Mouse (Mus musculus) brain, adult 2 months (tissue): ENCODE data around the gene Mslnl.

Experiments used
- DNase-seq: peaks from one replicate; pipeline ENCODE4 v3.0.0; 2011; ENCODE audit warnings: low read depth, low spot score

Gene Mslnl

DNA sequence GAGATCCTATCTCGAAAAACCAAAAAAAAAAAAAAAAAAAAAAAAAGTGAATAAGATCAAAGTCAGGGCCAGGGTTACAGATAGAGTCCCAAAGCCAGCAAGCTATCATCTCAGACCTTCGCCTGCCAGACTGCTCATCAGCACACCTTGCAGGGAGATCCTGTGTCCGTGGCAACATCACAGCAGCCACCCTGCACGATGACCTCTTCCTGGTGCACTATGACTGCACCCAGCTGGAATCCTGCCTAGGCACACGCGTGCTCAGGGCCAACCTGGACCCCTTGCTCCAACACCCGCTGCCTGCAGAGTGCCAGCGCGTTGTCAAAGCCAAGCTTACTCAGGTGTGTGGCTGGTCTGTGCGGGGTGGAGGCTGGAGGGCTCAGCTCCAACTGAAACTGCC, 8.5 kb downstream of the Mslnl start:
- DNase-seq: no peak

DNA sequence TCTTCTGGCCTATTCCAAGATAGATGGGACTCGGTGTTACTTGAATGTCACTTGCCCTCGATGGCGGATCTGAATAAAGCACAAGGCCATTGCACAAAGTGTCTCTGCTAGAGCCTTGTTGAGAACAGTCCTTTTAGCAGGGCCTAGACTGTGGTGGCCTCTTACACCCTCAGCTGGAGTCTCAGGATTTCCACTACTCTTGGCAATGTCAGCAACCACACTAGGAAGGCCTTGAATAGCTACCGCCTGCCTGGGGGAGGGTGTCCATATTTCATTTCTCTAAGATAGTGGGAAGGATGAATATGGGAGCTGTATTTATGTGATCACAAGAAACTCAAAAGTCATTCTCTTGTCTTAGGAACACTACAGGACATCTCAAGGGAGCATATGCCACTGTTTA, 12.4 kb downstream of the Mslnl start:
- no peak for DNase-seq

DNA sequence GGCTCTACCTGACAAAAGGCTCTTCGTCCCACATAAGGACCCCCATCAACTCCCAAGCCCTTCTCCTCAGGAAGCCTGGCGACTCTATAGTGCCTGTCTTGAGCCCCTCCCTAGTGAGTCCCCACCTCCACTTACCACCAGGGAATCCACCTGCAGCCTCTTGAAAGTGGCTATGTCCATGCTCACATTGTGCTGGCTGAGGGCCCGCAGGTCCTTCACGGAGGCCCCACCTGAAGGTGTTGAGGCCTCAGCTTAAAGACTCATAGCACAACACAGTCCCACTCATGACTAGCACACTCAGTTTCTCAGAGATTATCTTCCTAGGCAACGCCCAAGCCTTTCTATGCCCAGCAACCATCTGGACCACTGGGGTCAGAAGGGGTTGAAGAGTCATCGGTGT, 13.5 kb downstream of the Mslnl start:
- DNase-seq: no peak

DNA sequence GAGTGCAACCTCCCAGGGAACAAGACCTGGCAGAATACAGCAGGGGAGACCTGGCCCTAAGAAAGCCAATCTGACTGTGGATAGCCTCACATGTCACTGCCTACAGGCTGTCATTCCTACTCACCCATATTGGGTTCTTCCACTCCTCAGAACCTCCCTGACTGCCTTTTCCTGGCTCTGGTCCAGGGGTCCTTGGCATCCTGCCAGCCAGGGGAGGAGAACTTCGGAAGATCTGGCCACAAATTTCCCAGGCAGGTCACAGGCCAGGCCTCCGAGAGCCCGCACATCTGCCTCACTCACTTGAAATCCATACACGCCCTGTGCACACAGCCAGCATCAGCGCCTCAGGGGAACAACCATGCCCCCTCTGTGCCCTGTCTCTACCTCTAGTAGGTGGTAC, 15.6 kb downstream of the Mslnl start:
- DNase-seq: no peak

DNA sequence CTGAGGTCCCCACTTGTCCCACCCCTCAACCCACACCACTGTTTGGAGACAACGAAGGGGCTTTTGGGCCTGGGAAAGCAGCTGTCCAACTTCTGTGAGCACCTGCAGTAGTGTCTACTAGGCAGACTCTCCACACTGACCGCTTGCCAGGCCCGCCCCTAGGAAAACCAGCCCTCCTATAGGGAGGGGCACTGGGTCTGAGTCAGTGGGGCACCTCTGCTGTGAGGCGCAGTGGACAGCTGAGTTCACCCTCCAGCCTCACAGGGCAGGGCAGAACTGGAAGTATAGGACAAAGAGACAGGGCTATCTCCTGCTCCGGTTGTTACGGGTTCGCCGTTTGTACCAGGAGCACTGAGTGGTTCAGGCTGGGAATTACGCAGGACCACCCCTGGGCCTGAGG, 18.4 kb downstream of the Mslnl start, which contains the start of gene Msln:
Gene Msln (minus strand): TSS at position 138 of the 400 bp plus-strand sequence.
- no peak for DNase-seq

DNA sequence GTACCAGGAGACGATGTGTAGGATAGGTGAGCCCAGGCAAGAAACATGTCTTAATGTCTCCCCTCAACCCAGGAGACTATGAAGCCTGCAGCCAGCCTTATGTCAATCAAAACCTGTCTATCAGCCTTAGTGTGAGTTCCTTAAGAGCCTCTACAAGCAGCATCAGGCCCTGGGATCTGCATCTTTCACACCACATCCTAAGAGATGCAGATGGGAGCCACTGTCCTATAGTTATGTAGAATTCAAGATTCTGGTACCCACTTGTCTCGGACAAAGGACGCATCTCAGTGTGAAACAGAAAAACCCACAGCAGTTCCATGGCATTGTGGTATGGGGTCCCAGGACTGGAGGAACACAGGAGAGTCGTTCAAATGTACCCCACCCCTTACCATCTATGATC, 19.2 kb downstream of the Mslnl start:
- no peak for DNase-seq

DNA sequence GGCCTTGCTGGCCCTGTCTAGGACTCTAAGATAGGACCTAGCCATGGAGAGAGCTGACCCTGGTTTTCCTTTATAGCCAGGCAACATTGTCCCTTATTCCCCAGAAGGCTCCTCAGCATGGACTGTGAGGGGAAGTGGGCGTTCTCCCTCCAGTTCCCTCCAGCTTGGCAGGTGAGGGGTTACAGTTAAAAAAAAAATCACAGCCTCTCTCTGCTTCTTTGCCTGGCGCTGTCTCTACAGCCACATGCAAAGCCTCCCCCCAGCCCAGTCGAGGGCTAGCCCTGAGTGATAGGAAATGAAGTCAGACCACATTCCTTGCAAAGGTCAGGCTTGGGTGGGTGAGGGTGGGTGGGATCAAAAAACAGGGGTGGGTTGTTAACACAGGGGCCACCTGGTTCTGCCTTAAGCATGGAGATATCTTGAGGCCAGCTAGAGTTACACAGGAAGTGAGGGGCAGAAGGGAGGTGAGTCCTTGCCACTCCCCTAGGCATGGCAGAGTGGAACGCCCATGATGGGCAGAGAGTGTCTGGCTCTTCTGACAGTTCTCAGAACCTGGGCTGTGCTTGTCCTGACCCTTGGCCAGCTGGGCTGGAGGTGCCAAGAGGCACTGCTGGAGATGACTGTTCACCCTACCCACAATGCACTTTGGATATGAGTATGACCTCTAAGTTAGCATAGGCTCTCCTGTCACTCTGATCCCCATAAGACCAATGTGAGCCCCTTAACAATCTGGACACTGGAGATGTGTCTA, 20.0 kb downstream of the Mslnl start:
- no peak for DNase-seq

DNA sequence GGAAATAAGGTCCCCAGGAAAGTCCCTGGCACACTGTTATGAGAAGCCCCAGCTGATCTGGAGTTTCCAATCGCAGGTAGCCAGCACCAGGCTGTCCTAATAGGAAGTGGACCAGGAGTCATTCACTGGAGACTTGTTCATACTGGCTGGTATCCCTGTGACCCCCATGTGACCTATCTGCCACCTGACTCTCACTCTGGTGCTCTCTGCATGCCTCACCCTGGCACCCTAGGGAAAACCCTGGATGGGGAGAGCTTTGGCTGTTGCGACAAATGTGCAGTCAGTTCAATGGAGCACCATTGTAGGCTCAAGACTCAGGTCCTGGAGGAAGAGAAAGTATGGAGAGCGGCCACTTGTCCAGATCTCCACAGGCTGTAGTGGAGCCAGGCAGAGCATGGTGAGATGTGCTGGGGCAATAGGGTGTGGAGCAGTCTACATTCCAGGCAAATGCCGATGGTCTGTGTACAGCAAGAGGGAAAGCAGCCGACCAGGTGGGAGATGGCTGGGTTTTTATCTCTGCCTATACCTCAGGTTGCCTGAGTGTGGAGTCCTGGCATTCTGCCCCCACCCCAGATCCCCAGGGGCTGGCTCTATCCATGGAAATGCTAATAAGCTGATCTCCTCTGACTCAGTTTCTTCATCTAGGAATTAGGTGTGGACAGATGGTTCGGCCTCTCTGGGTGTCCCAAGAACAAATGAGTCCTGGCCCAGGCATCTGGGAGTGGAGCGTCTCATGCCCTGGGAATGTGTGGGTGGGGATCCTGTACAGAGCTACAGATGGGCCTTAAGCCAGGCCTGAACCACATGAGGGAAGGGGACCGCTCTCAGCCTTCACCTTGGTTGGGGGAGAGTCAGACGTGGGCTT, 20.8 kb downstream of the Mslnl start:
- DNase-seq: no peak

DNA sequence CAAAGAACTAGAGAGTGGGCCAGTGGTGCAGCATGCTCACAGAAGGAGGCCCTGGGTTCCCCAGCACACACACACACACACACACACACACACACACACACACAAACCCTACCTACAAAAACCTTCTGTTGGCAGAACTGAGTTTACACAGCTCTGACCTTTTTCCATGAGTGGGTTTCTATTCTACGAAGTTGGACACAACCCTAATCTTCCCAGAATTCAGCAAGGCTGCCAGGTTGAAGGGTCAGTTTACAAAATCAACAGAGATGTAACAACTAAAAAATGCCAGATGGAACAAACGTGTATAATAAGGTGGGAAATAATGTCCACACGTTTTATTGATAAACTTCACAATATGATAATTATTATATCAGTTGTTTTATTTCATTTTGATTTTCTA, 21.8 kb downstream of the Mslnl start:
- no peak for DNase-seq

DNA sequence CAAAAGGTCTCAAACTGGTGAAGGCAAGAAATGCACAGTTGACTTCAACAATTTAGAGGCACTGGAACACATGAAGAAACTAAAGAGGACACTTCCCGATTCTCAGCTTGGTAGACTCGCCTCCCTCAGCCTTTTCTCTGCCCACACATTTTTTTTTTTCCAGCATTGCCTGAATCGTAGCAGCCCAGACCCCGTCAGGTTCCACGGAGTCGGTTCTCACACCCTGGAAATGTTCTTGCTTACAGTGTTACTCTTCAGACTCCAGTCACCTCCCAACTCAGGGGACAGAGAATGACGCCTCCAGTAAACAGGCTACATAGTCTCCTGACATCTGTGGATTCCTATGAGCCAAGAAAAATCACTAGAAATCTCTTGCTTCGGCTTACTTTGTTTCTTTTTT, 24.3 kb downstream of the Mslnl start:
- peak; percentile 71 for DNase-seq

DNA sequence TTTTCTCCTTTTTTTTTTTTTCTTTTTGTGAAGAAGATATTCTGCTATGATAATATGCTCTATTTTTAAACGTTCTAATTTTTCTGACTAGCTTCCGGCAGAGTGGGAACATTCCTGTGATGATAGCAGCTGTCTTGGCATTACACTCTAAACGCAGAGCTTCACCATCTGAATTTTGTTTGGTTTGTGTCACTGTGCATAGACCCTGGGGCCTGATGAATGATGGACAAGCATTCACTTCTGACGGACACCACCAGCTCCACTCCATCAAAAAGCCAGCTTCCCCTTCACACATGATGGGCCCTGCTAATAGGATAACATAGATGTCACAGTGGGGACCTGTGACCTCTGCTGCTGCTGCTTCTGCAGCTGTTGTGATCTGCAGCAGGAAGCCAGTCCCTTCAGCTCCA, 25.7 kb downstream of the Mslnl start:
- DNase-seq: peak; percentile 86

DNA sequence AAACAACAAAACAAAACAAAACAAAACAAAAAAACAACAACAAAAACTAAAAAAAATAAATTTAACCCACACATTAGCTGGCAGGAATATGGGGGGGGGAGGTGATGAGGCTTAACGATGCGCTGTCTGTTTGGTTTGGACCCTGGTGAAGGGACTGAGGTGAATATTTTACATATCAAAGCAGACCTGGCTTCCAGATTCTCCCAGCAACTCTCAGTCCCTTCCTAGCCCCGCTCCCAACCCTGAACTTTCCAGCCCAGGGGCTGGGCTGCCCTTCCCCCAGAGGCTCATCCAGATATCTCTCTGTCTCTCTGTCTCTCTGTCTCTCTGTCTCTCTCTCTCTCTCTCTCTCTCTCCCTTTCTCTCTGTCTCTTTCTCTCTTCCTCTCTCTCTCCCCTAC, 26.7 kb downstream of the Mslnl start:
- no peak for DNase-seq

DNA sequence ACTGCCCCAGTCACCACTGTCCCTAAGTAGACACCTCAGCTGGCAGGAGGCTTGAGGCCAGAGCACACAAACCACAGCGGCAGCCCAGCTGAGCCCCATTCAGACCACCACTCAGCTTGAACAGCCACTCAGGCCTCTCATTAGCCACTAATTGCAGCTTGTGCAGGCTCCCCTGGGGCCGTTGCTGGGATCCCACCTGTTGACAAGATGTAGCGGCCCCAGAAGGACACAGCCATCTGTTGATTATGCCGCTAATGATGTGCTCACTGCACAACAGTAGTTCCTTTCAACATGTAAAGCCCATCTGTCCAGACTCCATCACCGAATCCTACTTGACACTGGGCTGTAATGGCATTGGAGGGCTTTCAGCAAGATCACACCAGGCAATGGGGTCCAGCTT, 30.0 kb downstream of the Mslnl start:
- DNase-seq: no peak

DNA sequence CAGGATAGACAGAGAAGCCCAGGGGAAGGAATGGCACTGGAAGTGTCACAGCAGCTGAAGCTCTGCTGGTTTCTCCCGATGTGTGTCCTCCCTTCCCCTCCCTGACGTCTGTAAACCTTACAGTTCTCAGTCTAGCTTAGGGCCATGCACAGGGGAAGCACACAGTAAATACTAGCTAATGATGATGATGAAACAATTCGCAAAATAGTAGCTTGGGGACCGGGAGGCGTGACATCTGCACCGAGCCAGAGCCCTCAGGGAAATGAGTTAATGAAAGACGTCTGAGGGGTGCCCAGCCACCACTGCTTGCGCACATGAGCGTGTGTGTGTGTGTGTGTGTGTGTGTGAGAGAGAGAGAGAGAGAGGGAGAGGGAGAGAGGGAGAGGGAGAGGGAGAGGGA, 33.5 kb downstream of the Mslnl start:
- no peak for DNase-seq

DNA sequence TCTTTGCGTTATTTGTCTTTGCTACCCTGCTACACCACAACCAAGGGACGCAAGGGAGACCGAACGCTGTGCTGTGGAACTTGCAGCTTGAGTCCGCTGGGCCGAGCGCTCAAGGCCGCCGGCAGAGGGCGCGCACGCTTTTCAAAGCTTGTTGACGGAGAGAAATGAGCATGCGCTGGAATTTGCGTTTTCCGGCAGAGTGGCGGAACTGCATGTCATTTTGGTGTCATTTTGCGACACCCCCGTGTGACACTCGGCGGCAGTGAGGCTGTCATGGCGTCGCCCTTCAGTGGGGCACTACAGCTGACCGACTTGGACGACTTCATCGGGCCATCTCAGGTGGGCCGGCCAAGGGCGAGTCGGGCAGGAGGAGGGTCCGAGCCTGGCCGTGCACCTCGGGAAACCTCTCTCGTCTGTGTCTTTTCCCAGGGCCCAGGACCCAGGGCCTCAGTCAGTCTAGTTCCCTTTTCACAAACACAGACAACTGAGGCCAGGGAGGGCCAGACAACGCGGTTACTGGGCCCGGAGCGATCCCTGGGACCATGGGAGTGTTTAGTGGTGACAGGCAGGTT, 37.8 kb downstream of the Mslnl start, which contains the start of gene Narfl:
Gene Narfl (plus strand): TSS at position 228 of the 572 bp plus-strand sequence.
- peak; percentile 99 for DNase-seq

DNA sequence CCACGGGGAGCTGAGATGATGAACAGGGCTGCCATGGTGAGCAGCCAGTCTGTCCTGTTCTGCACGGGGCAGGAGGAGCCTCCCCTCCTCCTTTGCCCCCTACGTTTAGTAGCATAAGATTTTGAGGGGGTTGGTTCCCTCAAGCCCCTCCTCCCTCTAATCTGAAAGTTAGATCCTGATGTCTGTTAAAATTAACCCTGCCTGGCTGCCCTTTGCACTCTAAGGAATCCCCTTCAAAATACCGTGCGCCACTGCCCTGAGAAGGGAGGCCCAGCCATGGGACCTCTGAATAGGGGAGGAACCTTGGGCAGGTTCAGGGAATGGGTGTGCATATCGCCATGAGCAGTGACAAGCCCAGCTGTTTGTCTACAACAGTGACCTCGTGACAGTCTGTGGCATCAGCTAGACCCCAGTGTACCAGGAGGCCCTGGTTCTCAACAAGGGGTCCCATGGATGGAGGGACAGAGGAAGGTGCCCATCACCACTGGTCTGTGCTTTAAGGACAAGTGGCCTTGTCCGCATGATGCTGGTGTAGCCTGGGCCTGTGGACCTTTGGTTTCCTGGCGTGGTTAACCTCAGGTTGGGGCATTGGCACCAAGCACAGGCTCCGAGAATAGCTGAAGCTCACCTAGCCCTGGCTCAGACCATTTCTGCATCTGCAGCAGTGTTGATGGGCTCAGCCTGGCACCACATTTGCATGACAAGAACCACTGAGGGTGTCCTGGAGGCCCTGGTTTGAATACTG, 39.6 kb downstream of the Mslnl start:
- DNase-seq: no peak

DNA sequence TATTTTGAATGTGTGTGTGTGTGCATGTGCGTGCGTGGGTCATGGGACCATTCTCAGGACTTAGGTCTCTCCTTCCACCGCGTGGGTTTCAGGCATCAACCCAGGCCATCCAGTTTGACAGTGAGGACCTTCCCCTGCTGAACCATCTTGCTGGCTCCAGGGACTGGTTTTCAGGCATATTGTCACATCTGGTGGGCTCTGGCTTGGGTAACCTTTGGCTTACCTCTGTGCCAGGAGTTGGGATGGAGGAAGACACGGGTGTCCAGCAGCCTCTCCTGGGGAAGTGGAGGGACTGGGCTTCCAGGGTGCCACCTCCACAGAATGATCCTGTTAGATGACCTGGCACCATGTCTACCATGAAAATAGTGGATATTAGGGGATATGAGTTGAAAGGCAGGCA, 42.1 kb downstream of the Mslnl start:
- no peak for DNase-seq

DNA sequence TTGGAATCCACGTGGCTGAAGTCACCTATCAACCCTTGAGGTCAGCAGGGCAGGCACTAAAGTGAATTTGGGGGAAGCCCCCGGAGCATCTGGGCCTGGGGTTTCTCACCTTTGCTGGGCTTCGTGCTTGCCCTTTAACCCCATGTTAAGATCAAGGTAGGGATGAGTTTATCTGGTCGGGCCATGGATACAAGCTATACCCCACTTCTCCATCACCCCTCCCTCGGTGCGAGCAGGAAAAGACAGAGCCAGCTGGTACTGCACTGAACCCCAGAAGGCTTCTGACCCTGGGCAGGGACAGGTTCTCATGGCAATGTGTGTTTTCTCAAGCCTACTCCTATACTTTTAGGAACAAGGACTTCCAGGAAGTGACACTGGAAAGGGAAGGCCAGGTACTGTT, 45.5 kb downstream of the Mslnl start:
- DNase-seq: no peak

DNA sequence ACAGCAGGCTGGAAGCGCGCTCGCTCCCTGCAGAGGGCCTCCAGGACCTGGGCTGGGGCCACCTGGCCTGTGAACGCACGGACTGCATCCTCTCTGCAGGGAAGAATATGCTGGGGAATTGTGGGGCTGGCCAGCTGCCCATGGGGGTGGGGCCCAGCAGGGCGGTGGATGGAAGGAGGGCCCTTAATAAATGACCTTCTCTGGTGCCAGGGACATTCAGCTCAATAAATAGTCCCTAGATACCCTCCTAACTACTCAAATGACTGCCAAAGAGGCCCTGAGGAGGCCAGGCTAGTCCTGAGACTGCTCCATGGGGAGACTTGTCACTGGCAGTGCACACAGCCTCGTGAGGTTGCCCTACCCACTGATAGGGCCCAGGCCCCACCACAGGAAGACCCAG, 47.2 kb downstream of the Mslnl start:
- no peak for DNase-seq

DNA sequence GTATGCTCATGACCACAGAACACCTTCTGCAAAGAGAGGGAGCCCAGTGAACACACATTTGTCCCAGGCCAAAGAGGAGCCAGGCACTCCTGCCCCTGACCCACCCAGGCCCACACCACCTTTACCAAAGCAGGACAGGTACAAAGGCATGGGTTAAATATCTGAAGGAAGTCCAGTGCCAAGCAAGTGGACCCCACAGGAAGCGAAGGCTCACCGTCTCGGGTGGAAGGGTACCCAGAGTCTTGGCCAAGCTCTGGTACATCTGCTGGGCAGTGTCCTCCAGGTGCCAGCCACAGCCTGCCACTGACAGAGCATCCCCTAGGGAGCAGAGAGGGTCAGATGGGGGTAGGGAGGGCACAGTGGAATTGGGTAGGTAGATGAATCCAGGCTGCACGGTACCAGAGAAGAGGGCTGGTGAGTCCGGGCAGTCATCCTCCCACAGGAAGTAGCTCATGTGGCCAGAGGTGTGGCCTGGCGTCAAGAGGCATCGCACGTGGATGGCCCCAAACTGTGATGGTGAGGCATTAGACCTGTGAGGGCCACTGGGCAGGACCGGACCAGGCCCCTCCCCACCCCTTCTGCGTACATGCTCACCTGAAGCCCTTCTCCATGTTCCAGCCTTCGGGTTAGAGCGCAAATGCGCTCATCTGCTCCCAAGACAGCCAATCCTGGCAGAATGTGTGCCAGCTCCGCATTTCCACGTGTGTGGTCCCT, 48.2 kb downstream of the Mslnl start:
- DNase-seq: no peak

DNA sequence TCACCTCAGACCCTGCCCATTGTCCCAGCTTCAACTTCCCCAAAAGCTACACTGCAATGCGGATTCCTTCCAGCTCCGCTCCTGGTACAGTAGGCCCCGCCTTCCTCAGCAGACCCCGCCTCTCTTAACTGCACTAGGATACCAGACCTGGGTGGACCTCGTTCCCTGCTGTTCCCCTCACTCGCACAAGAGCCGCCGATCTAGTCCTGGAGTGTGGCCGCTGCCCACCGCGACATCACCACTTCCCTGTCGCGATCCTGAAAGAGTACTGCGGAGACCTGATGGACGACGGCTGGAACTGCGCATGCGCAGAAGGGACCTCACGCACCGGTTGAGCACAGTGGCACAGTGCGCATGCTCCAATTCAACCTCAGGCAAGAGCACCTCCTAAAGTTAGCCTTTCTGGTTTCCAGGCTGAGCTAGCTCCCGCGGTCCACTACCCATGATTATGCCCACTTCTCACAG, 49.5 kb downstream of the Mslnl start, which contains the start of gene Haghl:
Gene Haghl (minus strand): TSS at position 393 of the 465 bp plus-strand sequence.
- DNase-seq: peak; percentile 98
